Mouse (Mus musculus) heart, postnatal 36 days (tissue): ENCODE measurements at regions not wholly inside any gene's neighbourhood (a gene's known extent, or its start where the extent isn't known, plus 50 kb on each side); places are given as distances from the start of the nearest gene placed in this dataset.

ENCODE experiments used
- DNase-seq, 2 experiments: peaks; one replicate each; pipeline ENCODE4 v3.0.0; 2021 to 2022
- intact Hi-C: fragments of 180-260 bp; cut with DNase I; formaldehyde crosslinking; loops from one replicate; pipeline ENCODE4 v1.15.1; 2025

- DNase-seq: no peak
- intact Hi-C loops: loop anchor here (5.0 kb wide), 1 partner anchor 193 kb away; the partner anchor contains the start of gene Ubl3
Observed at GRCm38 (mm10) chr5:148744676-148745391, 184.3 kb downstream of the Katnal1 start.

GRCm38 (mm10) chr5:148742158-148742835 lies 186.8 kb downstream of the Katnal1 start:
- intact Hi-C loops: loop anchor here (5.0 kb wide), 1 partner anchor 190 kb away; the partner anchor contains the start of gene Ubl3

GRCm38 (mm10) chr5:148741267-148742004 lies 187.7 kb downstream of the Katnal1 start:
- peak in 1 of 2 experiments; percentile 11 for DNase-seq

More at GRCm38 (mm10) chr5:148742158-148742835, 186.8 kb downstream of the Katnal1 start:
- no peak for DNase-seq

GRCm38 (mm10) chr5:148740366-148741266 lies 188.0 kb upstream of the Ubl3 start:
- DNase-seq: peak; percentile 64 to 68
- intact Hi-C loops: loop anchor here (5.0 kb wide), 1 partner anchor 188 kb away; the partner anchor contains the start of gene Ubl3

More at GRCm38 (mm10) chr5:148741267-148742004, 187.7 kb downstream of the Katnal1 start:
- intact Hi-C loops: loop anchor here (5.0 kb wide), 1 partner anchor 189 kb away; the partner anchor contains the start of gene Ubl3

- intact Hi-C loops: loop anchor here (5.0 kb wide), 1 partner anchor 187 kb away; the partner anchor contains the start of gene Ubl3
- DNase-seq: no peak
Observed at GRCm38 (mm10) chr5:148739672-148740071, 187.1 kb upstream of the Ubl3 start.

- no peak for DNase-seq
- intact Hi-C loops: no loop called here
Observed at GRCm38 (mm10) chr5:148739141-148739540, 186.6 kb upstream of the Ubl3 start.

GRCm38 (mm10) chr5:148729541-148729940 lies 177.0 kb upstream of the Ubl3 start:
- intact Hi-C loops: no loop called here
- DNase-seq: no peak

GRCm38 (mm10) chr5:148728492-148728891 lies 175.9 kb upstream of the Ubl3 start:
- intact Hi-C loops: no loop called here
- no peak for DNase-seq

- no peak for DNase-seq
- intact Hi-C loops: no loop called here
Observed at GRCm38 (mm10) chr5:148726442-148726841, 173.9 kb upstream of the Ubl3 start.

GRCm38 (mm10) chr5:148724470-148724869 lies 171.9 kb upstream of the Ubl3 start:
- DNase-seq: no peak

GRCm38 (mm10) chr5:148723677-148724227 lies 171.2 kb upstream of the Ubl3 start:
- no peak for DNase-seq
- intact Hi-C loops: no loop called here

More at GRCm38 (mm10) chr5:148724470-148724869, 171.9 kb upstream of the Ubl3 start:
- intact Hi-C loops: no loop called here

GRCm38 (mm10) chr5:148720604-148721003 lies 168.0 kb upstream of the Ubl3 start:
- DNase-seq: no peak
- intact Hi-C loops: no loop called here

- DNase-seq: no peak
- intact Hi-C loops: no loop called here
Observed at GRCm38 (mm10) chr5:148716633-148717032, 164.0 kb upstream of the Ubl3 start.

GRCm38 (mm10) chr5:148715218-148715991 lies 162.8 kb upstream of the Ubl3 start:
- intact Hi-C loops: no loop called here
- no peak for DNase-seq

GRCm38 (mm10) chr5:148714807-148715206 lies 162.2 kb upstream of the Ubl3 start:
- intact Hi-C loops: no loop called here

GRCm38 (mm10) chr5:148713796-148714195 lies 161.2 kb upstream of the Ubl3 start:
- intact Hi-C loops: no loop called here
- no peak for DNase-seq

More at GRCm38 (mm10) chr5:148714807-148715206, 162.2 kb upstream of the Ubl3 start:
- DNase-seq: no peak

- DNase-seq: no peak
- intact Hi-C loops: no loop called here
Observed at GRCm38 (mm10) chr5:148713039-148713438, 160.4 kb upstream of the Ubl3 start.

- intact Hi-C loops: no loop called here
- DNase-seq: no peak
Observed at GRCm38 (mm10) chr5:148711570-148711969, 159.0 kb upstream of the Ubl3 start.
